Mouse (Mus musculus) heart, postnatal 0 days (tissue): ENCODE results near the gene Vps33b. TPM values are rescaled to one million over a fixed set of nuclear protein-coding genes. Genes with fewer than 3 reads are reported as not detected.
A peak's percentile ranks its signal among the peaks of the same experiment; 100 is the strongest.

Source experiments
- ATAC-seq: fragments of 200-750 bp; cut with Nextera tagmentation; 2 replicates; pipeline ENCODE4 v1.8.0; 2017; ENCODE audit warnings: low read depth, moderate number of reproducible peaks, moderate library complexity; ENCODE audit not compliant: insufficient read depth
- DNase-seq: peaks from one replicate; pipeline ENCODE4 v3.0.0-alpha.2; 2016; ENCODE audit warnings: low spot score
- H3K27ac ChIP-seq: fragments of 300-500 bp; sonication (generic); 2 replicates; pipeline ENCODE4 v1.5.1; 2014; ENCODE audit warnings: low read depth, mild to moderate bottlenecking
- H3K27me3 ChIP-seq: fragments of 300-500 bp; sonication (generic); 2 replicates; pipeline ENCODE4 v1.6.1; 2014; ENCODE audit warnings: low read length, mixed read lengths; ENCODE audit not compliant: control insufficient read depth, insufficient read depth
- H3K36me3 ChIP-seq: fragments of 300-500 bp; sonication (generic); replicated peaks from 2 replicates; pipeline ENCODE4 v1.6.1; 2014; ENCODE audit warnings: low read length, mixed read lengths; ENCODE audit not compliant: control insufficient read depth, insufficient read depth
- H3K4me1 ChIP-seq: fragments of 300-500 bp; sonication (generic); 2 replicates; pipeline ENCODE4 v1.6.1; 2014; ENCODE audit warnings: antibody characterized with exemption; ENCODE audit not compliant: control insufficient read depth, insufficient read depth
- H3K4me2 ChIP-seq: fragments of 300-500 bp; sonication (generic); 2 replicates; pipeline ENCODE4 v1.6.1; 2014; ENCODE audit warnings: low read depth, mild to moderate bottlenecking, low read length, moderate library complexity
- H3K4me3 ChIP-seq: fragments of 300-500 bp; sonication (generic); 2 replicates; pipeline ENCODE4 v1.5.1; 2014; ENCODE audit warnings: low read depth, low read length
- H3K9ac ChIP-seq: fragments of 300-500 bp; sonication (generic); replicated peaks from 2 replicates; pipeline ENCODE4 v1.6.1; 2014; ENCODE audit warnings: low read depth, low read length, mixed read lengths
- H3K9me3 ChIP-seq: fragments of 300-500 bp; sonication (generic); replicated peaks from 2 replicates; pipeline ENCODE4 v1.6.1; 2016; ENCODE audit warnings: low read length; ENCODE audit not compliant: control insufficient read depth
- CTCF ChIP-seq: IDR thresholded peaks from 2 replicates; pipeline ENCODE4 v1.5.1; 2016; ENCODE audit warnings: antibody characterized with exemption, control low read depth, low read depth
- EP300 ChIP-seq: IDR thresholded peaks from 2 replicates; pipeline ENCODE4 v1.6.1; 2016; ENCODE audit warnings: antibody characterized with exemption, low read depth
- WGBS: fragments of 180-500 bp; shearing (Covaris S2); extraction: QIAGEN DNeasy Blood & Tissue Kit; methylation state at CpG from one replicate; pipeline ENCODE4 v1.1.7; 2014; 5-methylcytosine and 5-hydroxymethylcytosine counted together
- polyA plus RNA-seq: library from polyadenylated mRNA; unstranded; fragments of >200 nt; fragmentation: Nextera tagmentation; extraction: Ambion mirVana; gene quantifications from 2 replicates; pipeline ENCODE4 v1.2.1, GENCODE M21; 2015
- total RNA-seq: library from RNA; depleted of rRNA; stranded (reverse); fragments of >200 nt; gene quantifications from 2 replicates; pipeline ENCODE4 v1.2.3, GENCODE M21; 2014; ENCODE audit warnings: low replicate concordance

Vps33b gene
- total and polyA plus RNA-seq, 2 experiments from 2014 or later: 3.9 to 8.0 TPM

DNA sequence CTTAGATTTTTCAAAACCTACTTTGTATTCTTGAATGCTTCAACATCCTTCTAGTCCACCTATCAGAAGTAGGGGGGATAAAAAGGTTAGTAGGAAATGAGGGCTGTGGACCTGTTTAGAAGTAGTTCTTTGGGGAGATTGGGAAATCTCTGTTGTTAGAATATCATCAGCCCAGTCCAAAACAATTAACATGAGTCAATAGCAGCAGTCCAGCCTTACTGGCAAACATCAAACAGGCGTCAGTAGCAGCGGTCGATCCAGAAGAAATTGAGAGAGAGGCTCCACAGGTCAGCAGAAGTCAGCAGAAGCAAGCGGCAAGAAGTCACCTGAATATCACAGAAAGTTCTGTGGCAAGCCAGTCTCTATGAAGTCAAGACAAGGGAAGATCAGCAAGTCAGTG, 24.6 kb upstream of the Vps33b start:
- TF ChIP-seq EP300 (no peak), CTCF (no peak)
- H3K27ac ChIP-seq: no peak overlapping the region
- H3K36me3 ChIP-seq: no peaks in the 10 kb centered on the region
- H3K4me2 ChIP-seq: no peak overlapping the region
- no peak for DNase-seq
- no peaks in the 10 kb centered on the region for H3K27me3 ChIP-seq
- 0 out of 2 replicates have a peak, but pooled peaks cover 3% of the 10 kb centered on the region for H3K4me1 ChIP-seq
- no peak overlapping the region for H3K9ac ChIP-seq
- 87% methylated on average over 4 of the region's 4 CpGs for WGBS
- ATAC-seq: no peak
- no peak overlapping the region for H3K4me3 ChIP-seq
- no peaks in the 10 kb centered on the region for H3K9me3 ChIP-seq

- 0 out of 2 replicates have a peak, but pooled peaks cover 3% of the 10 kb centered on the region for H3K4me1 ChIP-seq
- DNase-seq (peak; percentile 98), ATAC-seq (peak; percentile 99)
- under 1% methylated on average over 48 of the region's 48 CpGs for WGBS
- H3K36me3 ChIP-seq: no peaks in the 10 kb centered on the region
- TF ChIP-seq CTCF: peak; percentile 52
- peak; percentile 49; the same call in 1 of the 2 replicates for TF ChIP-seq EP300
- H3K9ac ChIP-seq: peak within 1 kb of the TSS; percentile 65
- no peaks in the 10 kb centered on the region for H3K9me3 ChIP-seq
- peak within 1 kb of the TSS; percentile 74 for H3K27ac ChIP-seq
- no peaks in the 10 kb centered on the region for H3K27me3 ChIP-seq
- H3K4me2 ChIP-seq: peak within 1 kb of the TSS; percentile 68
- H3K4me3 ChIP-seq: peak within 1 kb of the TSS; percentile 70
Observed at GRCm38 (mm10) chr7:80246148-80246721, 23.2 kb upstream of the Vps33b start, which contains the start of gene Ttll13. Gene Ttll13 (plus strand): TSS chr7:80246376.

GRCm38 (mm10) chr7:80246859-80247258, 22.6 kb upstream of the Vps33b start:
- Histone ChIP-seq H3K4me2 (peak overlapping the region; percentile 68), H3K9me3 (no peaks in the 10 kb centered on the region), H3K9ac (peak overlapping the region; percentile 65; the same call in 1 of the 2 replicates), H3K4me3 (peak overlapping the region; percentile 70), H3K27ac (peak overlapping the region; percentile 74), H3K4me1 (0 out of 2 replicates have a peak, but pooled peaks cover 3% of the 10 kb centered on the region), H3K27me3 (no peaks in the 10 kb centered on the region), H3K36me3 (no peaks in the 10 kb centered on the region)
- 18% methylated on average over 7 of the region's 7 CpGs for WGBS
- ATAC-seq (no peak), DNase-seq (no peak)
- TF ChIP-seq CTCF (no peak), EP300 (no peak)

GRCm38 (mm10) chr7:80252437-80252836, 17.0 kb upstream of the Vps33b start:
- whole genome bisulfite sequencing: 74% methylated on average over 7 of the region's 7 CpGs
- Histone ChIP-seq H3K4me3 (no peak overlapping the region), H3K27ac (no peak overlapping the region), H3K9me3 (no peaks in the 10 kb centered on the region), H3K36me3 (no peaks in the 10 kb centered on the region), H3K4me2 (no peak overlapping the region), H3K27me3 (no peaks in the 10 kb centered on the region), H3K4me1 (no peaks in the 10 kb centered on the region), H3K9ac (no peak overlapping the region)
- ATAC-seq (no peak), DNase-seq (no peak)
- TF ChIP-seq EP300 (no peak), CTCF (no peak)

DNA sequence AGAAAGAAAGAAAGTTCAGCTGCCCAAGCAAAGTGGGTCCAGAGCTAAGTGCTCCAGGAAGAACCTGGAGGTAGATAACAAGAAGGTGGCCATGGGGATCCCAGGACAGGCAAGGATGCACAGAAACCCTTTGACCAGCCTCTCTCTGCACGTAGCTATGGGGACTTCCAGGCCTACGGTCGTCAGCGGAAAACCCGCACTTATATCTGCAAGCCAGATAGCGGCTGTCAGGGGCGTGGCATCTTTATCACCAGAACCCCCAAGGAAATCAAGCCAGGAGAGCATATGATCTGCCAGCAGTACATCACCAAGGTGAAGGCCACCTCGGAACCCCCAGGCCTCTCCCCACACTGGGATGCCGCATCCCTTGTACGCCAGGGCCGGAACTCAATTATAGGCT, 16.6 kb upstream of the Vps33b start:
- Histone ChIP-seq H3K27me3 (no peaks in the 10 kb centered on the region; the same call in 1 of the 2 replicates), H3K27ac (no peak overlapping the region), H3K4me1 (no peaks in the 10 kb centered on the region), H3K4me3 (no peak overlapping the region), H3K36me3 (no peaks in the 10 kb centered on the region), H3K4me2 (no peak overlapping the region), H3K9ac (no peak overlapping the region), H3K9me3 (no peaks in the 10 kb centered on the region)
- DNase-seq (no peak), ATAC-seq (no peak)
- WGBS: 68% methylated on average over 11 of the region's 11 CpGs
- TF ChIP-seq CTCF (no peak), EP300 (no peak)

- TF ChIP-seq EP300 (no peak), CTCF (0 out of 2 replicates have a peak, but pooled peaks have one; percentile 17)
- ATAC-seq (no peak), DNase-seq (no peak)
- Histone ChIP-seq H3K27me3 (peaks cover 5% of the 10 kb centered on the region), H3K4me2 (no peak overlapping the region), H3K4me1 (no peaks in the 10 kb centered on the region), H3K4me3 (no peak overlapping the region), H3K36me3 (no peaks in the 10 kb centered on the region), H3K9ac (no peak overlapping the region), H3K27ac (no peak overlapping the region), H3K9me3 (no peaks in the 10 kb centered on the region)
- WGBS: 65% methylated on average over 2 of the region's 2 CpGs
Observed at GRCm38 (mm10) chr7:80255981-80256380, 13.5 kb upstream of the Vps33b start.
